Mouse (Mus musculus) heart, postnatal 4 days (tissue): Measurements from ENCODE around the gene Gm8020. TPM values are rescaled to one million over a fixed set of nuclear protein-coding genes. Genes with fewer than 3 reads are reported as not detected.
"Not testable (repeated sequence)": the region's sequence is repeated elsewhere in the genome, so short reads cannot be mapped to it uniquely, and the experiment has no call there.

Experiments
- DNase-seq: peaks from one replicate; pipeline ENCODE4 v3.0.0; 2021
- total RNA-seq, 2 experiments: library from RNA; stranded (reverse); gene quantifications; 2 replicates each; pipeline ENCODE4 v1.2.3; 2021

Gm8020 gene
- not detected for total RNA-seq

DNA sequence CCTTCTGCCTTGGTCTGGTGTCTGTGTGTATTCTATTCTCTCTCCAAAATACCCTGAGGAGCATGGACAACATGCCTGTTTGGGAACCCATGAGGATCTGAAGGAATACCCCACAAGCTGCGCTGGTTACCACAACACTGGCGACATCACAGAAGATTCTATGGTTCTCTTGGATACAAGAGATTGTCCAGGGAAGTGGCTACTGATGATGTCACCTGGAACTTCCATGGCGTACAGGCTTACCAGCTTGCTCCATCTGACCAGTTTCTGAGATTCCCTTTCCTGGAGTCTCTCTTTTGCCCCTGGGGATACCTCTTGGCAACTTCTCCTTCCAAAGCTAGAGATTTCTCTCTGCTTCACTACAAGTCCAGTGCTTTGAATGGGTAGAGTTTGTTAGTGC is at the start of gene Gm8020:
Gm8020 (minus strand) TSS at position 101 of the 400 bp plus-strand sequence.
- DNase-seq: not testable (repeated sequence)

DNA sequence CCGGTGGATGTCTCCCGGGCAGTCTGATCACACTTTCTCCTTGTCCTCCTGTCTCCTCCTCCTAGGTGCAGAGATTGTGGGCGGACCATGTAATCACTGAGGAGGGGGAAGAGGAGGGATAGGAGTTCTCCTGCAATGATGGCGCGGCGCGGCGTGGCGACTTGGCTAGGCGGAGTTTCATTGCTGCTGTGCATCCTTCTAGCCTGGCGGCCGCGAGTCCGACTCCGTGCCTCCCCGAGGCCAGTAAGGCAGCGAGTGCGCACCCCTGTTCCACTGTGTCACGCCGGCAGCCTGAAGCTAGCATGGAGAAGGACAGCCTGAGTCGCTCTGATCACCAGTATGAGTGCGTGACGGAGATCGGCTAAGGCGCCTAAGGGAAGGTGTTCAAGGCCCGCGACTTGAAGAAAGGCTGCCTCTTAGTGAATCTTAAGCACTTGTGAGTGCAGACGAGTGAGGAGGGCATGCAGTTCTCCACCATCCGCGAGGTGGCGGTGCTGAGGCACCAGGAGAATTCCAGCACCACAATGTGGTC is 41.1 kb upstream of the Gm8020 start:
- peak; percentile 12 for DNase-seq

DNA sequence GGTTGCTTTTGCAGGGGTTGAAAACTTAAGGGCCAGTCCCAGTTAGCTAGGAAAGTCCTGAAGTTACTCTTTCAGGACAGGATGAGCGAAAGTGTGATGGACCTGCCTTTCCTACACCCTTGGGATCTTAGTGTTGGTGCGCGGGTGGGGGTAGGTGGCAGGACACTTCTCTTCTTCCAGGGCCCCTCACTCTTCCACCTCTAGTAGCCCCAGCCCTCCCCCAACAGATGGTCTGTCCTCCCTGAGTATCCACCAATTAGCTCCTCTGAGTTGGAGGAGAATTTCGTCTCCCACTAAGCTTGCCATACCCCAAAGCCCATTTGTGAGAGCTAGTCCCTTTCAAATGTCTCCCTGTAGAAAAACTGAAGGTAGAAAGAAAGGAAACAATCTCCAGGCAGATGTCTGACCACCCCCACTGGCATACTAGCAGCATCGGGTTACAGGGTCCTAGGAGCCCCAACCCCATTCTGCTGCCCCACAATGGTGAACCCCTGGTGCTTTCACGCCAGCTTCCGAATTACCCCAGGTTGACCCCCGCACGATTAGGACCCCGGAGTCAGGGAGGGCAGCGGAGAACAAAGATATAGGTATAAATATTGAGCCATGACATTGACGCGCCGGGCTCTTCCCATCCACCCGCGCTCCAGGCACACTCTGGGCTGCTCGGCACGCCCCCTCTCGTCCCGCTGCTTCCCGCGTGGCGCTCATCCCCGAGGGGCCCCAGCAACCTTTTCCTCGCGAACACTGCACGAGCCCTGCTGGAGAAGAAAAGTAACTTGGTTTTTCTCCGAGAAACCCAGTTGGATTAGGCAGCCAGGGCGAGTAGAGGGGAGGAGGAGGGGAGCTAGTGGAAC is 40.4 kb upstream of the Gm8020 start:
- DNase-seq: not testable (repeated sequence)

DNA sequence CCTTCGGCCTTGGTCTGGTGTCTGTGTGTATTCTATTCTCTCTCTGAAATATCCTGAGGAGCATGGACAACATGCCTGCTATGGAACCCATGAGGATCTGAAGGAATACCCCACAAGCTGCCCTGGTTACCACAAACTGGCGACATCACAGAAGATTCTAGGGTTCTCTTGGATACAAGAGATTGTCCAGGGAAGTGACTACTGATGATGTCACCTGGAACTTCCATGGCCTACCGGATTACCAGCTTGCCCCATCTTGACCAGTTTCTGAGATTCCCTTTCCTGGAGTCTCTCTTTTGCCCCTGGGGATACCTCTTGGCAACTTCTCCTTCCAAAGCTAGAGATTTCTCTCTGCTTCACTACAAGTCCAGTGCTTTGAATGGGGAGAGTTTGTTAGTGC is 22.0 kb upstream of the Gm8020 start, which contains the start of gene Gm8024:
Gm8024 (minus strand) TSS at position 101 of the 400 bp plus-strand sequence.
- not testable (repeated sequence) for DNase-seq

DNA sequence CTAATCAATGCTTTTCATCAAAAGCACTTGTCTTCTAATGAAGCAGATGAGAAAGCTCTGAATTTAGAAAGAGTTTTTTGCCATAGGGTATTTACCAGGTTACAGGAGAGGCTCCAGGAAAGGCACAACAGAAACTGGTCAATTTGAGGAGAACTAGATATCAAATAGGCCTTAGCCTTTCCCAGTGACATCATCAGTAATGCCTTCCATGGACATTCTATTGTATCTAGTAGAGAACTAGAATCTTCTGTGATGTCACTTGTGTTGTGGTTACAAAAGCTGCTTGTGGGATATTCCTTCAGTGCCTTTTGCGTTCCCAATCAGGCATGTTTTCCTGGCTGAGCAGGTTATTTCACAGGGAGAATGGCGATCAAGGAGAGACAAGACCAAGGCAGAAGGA is 38.6 kb downstream of the Gm8020 start, which contains the start of gene Gm8011:
Gm8011 (plus strand) TSS at position 301 of the 400 bp plus-strand sequence.
- not testable (repeated sequence) for DNase-seq

Other genes with a start within 250 kb of the Gm8020 start
- not detected for gene Gm17026, start 242.3 kb downstream of the Gm8020 start, total RNA-seq
- gene Gm9611, start 205.0 kb downstream of the Gm8020 start, total RNA-seq: not detected
- gene Gm7995, start 192.1 kb downstream of the Gm8020 start, total RNA-seq: not detected
- not detected for gene Gm8005, start 62.7 kb downstream of the Gm8020 start, total RNA-seq
- not detected for gene Gm8011, start 38.5 kb downstream of the Gm8020 start, total RNA-seq
- gene Gm8024, start 21.9 kb upstream of the Gm8020 start, total RNA-seq: not detected
- gene Gm17124, start 97.5 kb upstream of the Gm8020 start, total RNA-seq: not detected
- gene Gm3633, start 139.6 kb upstream of the Gm8020 start, total RNA-seq: not detected
- not detected for gene Gm10378, start 153.6 kb upstream of the Gm8020 start, total RNA-seq